In genomic region chr3:42212456-42212855, GRCm38 (mm10) we compare ENCODE assay signal across 28 mouse cellular contexts.
A peak's percentile ranks its signal among the peaks of the same experiment; 100 is the strongest.
DNase-seq lines count a peak whose midpoint lies in the region; ATAC-seq and TF ChIP-seq lines count a peak whose summit lies in the region.
"Had no signal": no experiment of that assay in that cellular context is flagged by ENCODE, and none has a peak within 500 bp of the region (broad histone marks: within the 10 kb centered on the region; RNA-seq: fewer than 3 reads in every experiment).

No protein-coding gene starts in this region.

- no peak overlapping the region for H3K9ac ChIP-seq in liver, adult 2 months (ENCODE audit: low read depth, low read length)
- H3K9ac ChIP-seq in liver, postnatal 0 days (replicated peaks) = no peak overlapping the region
- no peak overlapping the region for H3K9ac ChIP-seq in forebrain, embryonic 13.5 days
- H3K9ac ChIP-seq: forebrain, postnatal 0 days; hindbrain, embryonic 13.5 days; liver, embryonic 15.5 days; lung, embryonic 15.5 days; stomach, embryonic 15.5 days had no signal

- no peak overlapping the region for H3K4me2 ChIP-seq in liver, postnatal 0 days (ENCODE audit: low read depth, low read length)
- no peak overlapping the region for H3K4me2 ChIP-seq in forebrain, embryonic 13.5 days
- H3K4me2 ChIP-seq: hindbrain, embryonic 13.5 days; liver, embryonic 15.5 days; lung, embryonic 15.5 days; stomach, embryonic 15.5 days had no signal

- no peak for ATAC-seq in liver, postnatal 0 days
- ATAC-seq in forebrain, embryonic 13.5 days = no peak
- ATAC-seq: activated CD4-positive, CD25-positive, alpha-beta regulatory T cell, adult 4 months; forebrain, postnatal 0 days; intestine, embryonic 16.5 days had no signal

- no peak overlapping the region for H3K4me3 ChIP-seq in liver, adult 2 months (ENCODE audit: insufficient read depth, low read depth, low read length)
- no peak overlapping the region for H3K4me3 ChIP-seq in liver, postnatal 0 days (ENCODE audit: low read depth, low read length)
- no peak overlapping the region for H3K4me3 ChIP-seq in forebrain, embryonic 13.5 days
- H3K4me3 ChIP-seq: erythroblast, embryonic 14.5 days; heart, embryonic 10.5 days; hindbrain, embryonic 13.5 days; liver, embryonic 15.5 days; lung, embryonic 15.5 days; stomach, embryonic 15.5 days had no signal

- H3K4me1 ChIP-seq in liver, adult 2 months (ENCODE audit: control insufficient read depth, insufficient read depth, low read length) = no peaks in the 10 kb centered on the region
- H3K4me1 ChIP-seq in liver, postnatal 0 days (ENCODE audit: insufficient read depth) = no peaks in the 10 kb centered on the region
- peaks cover 9% of the 10 kb centered on the region; the same call in 1 of the 2 replicates for H3K4me1 ChIP-seq in forebrain, embryonic 13.5 days
- H3K4me1 ChIP-seq: heart, embryonic 10.5 days; liver, embryonic 15.5 days; lung, embryonic 15.5 days; stomach, embryonic 15.5 days had no signal

- peak; percentile 75 for DNase-seq in liver, adult 2 months (ENCODE audit: extremely low read depth, low read depth, low spot score)
- no peak for DNase-seq in liver, postnatal 0 days
- DNase-seq in retina, postnatal 1 day = peak; percentile 29
- DNase-seq in retina, embryonic 14.5 days (ENCODE audit: low spot score) = no peak
- DNase-seq in adrenal gland, postnatal 25 days = peak; percentile 3
- DNase-seq in cerebellum, adult 9-10 months = no peak
- DNase-seq: cerebellum, adult 18-20 months; cerebellum, postnatal 14 days; forebrain, postnatal 0 days; gastrocnemius, postnatal 14 days; heart, postnatal 36 days; kidney, adult 9 months; kidney, postnatal 14 days; layer of hippocampus, adult 9-11 months; liver; midbrain, embryonic 14.5 days; right cerebral cortex, postnatal 14 days; thymus, postnatal 25 days had no signal

- no peaks in the 10 kb centered on the region for H3K9me3 ChIP-seq in liver, postnatal 0 days (ENCODE audit: low read length)
- no peaks in the 10 kb centered on the region for H3K9me3 ChIP-seq in forebrain, embryonic 13.5 days (replicated peaks)
- H3K9me3 ChIP-seq: heart, embryonic 10.5 days; hindbrain, embryonic 13.5 days; liver, embryonic 15.5 days; lung, embryonic 15.5 days; stomach, embryonic 15.5 days had no signal

- H3K36me3 ChIP-seq in liver, adult 2 months (ENCODE audit: control insufficient read depth, insufficient read depth, low read length) = no peaks in the 10 kb centered on the region
- no peaks in the 10 kb centered on the region for H3K36me3 ChIP-seq in liver, postnatal 0 days (replicated peaks; ENCODE audit: insufficient read depth, low read length)
- H3K36me3 ChIP-seq in forebrain, embryonic 13.5 days (ENCODE audit: poor library complexity, severe bottlenecking) = no peaks in the 10 kb centered on the region
- H3K36me3 ChIP-seq: heart, embryonic 10.5 days; hindbrain, embryonic 13.5 days; liver, embryonic 15.5 days; lung, embryonic 15.5 days; stomach, embryonic 15.5 days had no signal

- no peak for TF ChIP-seq EP300 in liver, postnatal 0 days (IDR thresholded peaks at IDR 0.05; ENCODE audit: low read depth)

- TF ChIP-seq CTCF in liver, adult 2 months (IDR thresholded peaks at IDR 0.05; ENCODE audit: low read depth, low read length) = no peak
- no peak for TF ChIP-seq CTCF in liver, postnatal 0 days (IDR thresholded peaks at IDR 0.05; ENCODE audit: low read depth)

- H3K27me3 ChIP-seq in liver, adult 2 months (ENCODE audit: control insufficient read depth, insufficient read depth, low read length) = no peaks in the 10 kb centered on the region
- no peaks in the 10 kb centered on the region for H3K27me3 ChIP-seq in liver, postnatal 0 days (ENCODE audit: insufficient read depth, low read length)
- no peaks in the 10 kb centered on the region for H3K27me3 ChIP-seq in forebrain, embryonic 13.5 days
- H3K27me3 ChIP-seq: CH12.LX; hindbrain, embryonic 13.5 days; liver, embryonic 15.5 days; lung, embryonic 15.5 days; stomach, embryonic 15.5 days had no signal

- H3K27ac ChIP-seq in liver, adult 2 months (replicated peaks; ENCODE audit: insufficient read depth, low read depth, low read length) = no peak overlapping the region
- no peak overlapping the region for H3K27ac ChIP-seq in liver, postnatal 0 days (ENCODE audit: low read depth)
- H3K27ac ChIP-seq in forebrain, embryonic 13.5 days = no peak overlapping the region
- H3K27ac ChIP-seq: heart, embryonic 10.5 days; hindbrain, embryonic 13.5 days; liver, embryonic 15.5 days; lung, embryonic 15.5 days; stomach, embryonic 15.5 days had no signal

- H3K79me2 ChIP-seq in liver, adult 2 months (ENCODE audit: control insufficient read depth, insufficient read depth, low read length) = no peaks in the 10 kb centered on the region

- no peak for TF ChIP-seq POLR2A in liver, adult 2 months (IDR thresholded peaks at IDR 0.05; ENCODE audit: extremely low read depth, insufficient read depth, low read length)

- WGBS in liver, adult 2 months = 45% methylated on average over 5 of the region's 5 CpGs
- WGBS in liver, postnatal 0 days (ENCODE audit: insufficient replicate concordance) = 60% methylated on average over 5 of the region's 5 CpGs
- 79% methylated on average over 5 of the region's 5 CpGs for WGBS in forebrain, embryonic 13.5 days

Comparison
In these comparisons a context has a peak if more than half of its experiments do, and no peak if none do; other contexts are left out.
1. DNase-seq: peak in liver, adult 2 months (single experiment), retina, postnatal 1 day (single experiment) and adrenal gland, postnatal 25 days (single experiment); none in liver, postnatal 0 days (single experiment), retina, embryonic 14.5 days (single experiment) and cerebellum, adult 9-10 months (single experiment).